Mouse (Mus musculus): ENCODE data around the gene Sclt1.

- TF ChIP-seq CTCF (conservative IDR thresholded peaks at IDR 0.05; ENCODE audit: low read length) = no peak
- no peak for TF ChIP-seq NANOG (IDR thresholded peaks at IDR 0.05; ENCODE audit: borderline replicate concordance, low read length)
Measured at GRCm38 (mm10) chr3:41618488-41618887, 123.8 kb downstream of the Sclt1 start.
